Mouse (Mus musculus) hindbrain, embryonic 14.5 days (tissue): Measurements from ENCODE around the gene Fam71e1. TPM values are rescaled to one million over a fixed set of nuclear protein-coding genes. Genes with fewer than 3 reads are reported as not detected.

Experiments used
- ATAC-seq: fragments of 200-750 bp; cut with Nextera tagmentation; 2 replicates; pipeline ENCODE4 v1.8.0; 2017; ENCODE audit warnings: moderate number of reproducible peaks, mild to moderate bottlenecking, moderate TSS enrichment, moderate library complexity; ENCODE audit not compliant: low FRiP score
- DNase-seq: peaks from one replicate; pipeline ENCODE4 v3.0.0-alpha.2; 2015; ENCODE audit warnings: low spot score
- H3K27ac ChIP-seq: fragments of 300-500 bp; sonication (generic); 2 replicates; pipeline ENCODE4 v1.5.1; 2014; ENCODE audit warnings: mild to moderate bottlenecking, moderate library complexity
- H3K27me3 ChIP-seq: fragments of 300-500 bp; sonication (generic); 2 replicates; pipeline ENCODE4 v1.6.1; 2014; ENCODE audit warnings: mild to moderate bottlenecking, low read length, mixed read lengths; ENCODE audit not compliant: control insufficient read depth, insufficient read depth
- H3K36me3 ChIP-seq: fragments of 300-500 bp; sonication (generic); replicated peaks from 2 replicates; pipeline ENCODE4 v1.6.1; 2014; ENCODE audit not compliant: control insufficient read depth, insufficient read depth
- H3K4me1 ChIP-seq: fragments of 300-500 bp; sonication (generic); replicated peaks from 2 replicates; pipeline ENCODE4 v1.6.1; 2014; ENCODE audit warnings: antibody characterized with exemption, low read length, mixed read lengths; ENCODE audit not compliant: control insufficient read depth, insufficient read depth
- H3K4me2 ChIP-seq: fragments of 300-500 bp; sonication (generic); replicated peaks from 2 replicates; pipeline ENCODE4 v1.6.1; 2014; ENCODE audit warnings: mild to moderate bottlenecking, moderate library complexity
- H3K4me3 ChIP-seq: fragments of 300-500 bp; sonication (generic); replicated peaks from 2 replicates; pipeline ENCODE4 v1.5.1; 2014; ENCODE audit warnings: mild to moderate bottlenecking, low read length
- H3K9ac ChIP-seq: fragments of 300-500 bp; sonication (generic); 2 replicates; pipeline ENCODE4 v1.6.1; 2014
- H3K9me3 ChIP-seq: fragments of 300-500 bp; sonication (generic); 2 replicates; pipeline ENCODE4 v1.6.1; 2016; ENCODE audit warnings: low read length; ENCODE audit not compliant: control insufficient read depth
- WGBS: fragments of 180-500 bp; shearing (Covaris S2); extraction: QIAGEN DNeasy Blood & Tissue Kit; methylation state at CpG from one replicate; pipeline ENCODE4 v1.1.7; 2014; 5-methylcytosine and 5-hydroxymethylcytosine counted together
- polyA plus RNA-seq: library from polyadenylated mRNA; unstranded; fragments of >200 nt; fragmentation: Nextera tagmentation; extraction: Ambion mirVana; gene quantifications from 2 replicates; pipeline ENCODE4 v1.2.1, GENCODE M21; 2014

Gene Fam71e1
- polyA plus RNA-seq, 1 experiment from 2014 or later = 23.8 TPM

DNA sequence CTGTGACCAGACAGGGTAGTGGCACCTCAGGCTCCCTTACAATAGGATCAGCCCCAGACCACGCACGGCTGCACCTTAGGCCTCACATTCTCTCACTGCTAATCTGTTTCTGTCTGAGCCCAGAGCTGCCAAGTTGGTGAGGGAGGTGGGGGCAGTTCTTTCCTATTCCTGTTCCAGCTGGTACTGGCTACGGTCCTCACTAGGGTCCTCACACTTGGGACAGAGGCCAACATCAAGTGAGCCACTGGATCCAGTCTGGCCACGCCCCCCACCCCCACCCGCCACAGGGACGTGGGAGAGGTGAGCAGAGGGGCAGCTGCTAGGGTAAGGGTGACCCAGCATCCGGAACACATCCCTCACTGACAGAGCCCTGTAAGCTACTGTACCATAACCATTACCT, 40.6 kb downstream of the Fam71e1 start:
- ATAC-seq = no peak
- no peak for DNase-seq
- no peak overlapping the region for H3K4me3 ChIP-seq

DNA sequence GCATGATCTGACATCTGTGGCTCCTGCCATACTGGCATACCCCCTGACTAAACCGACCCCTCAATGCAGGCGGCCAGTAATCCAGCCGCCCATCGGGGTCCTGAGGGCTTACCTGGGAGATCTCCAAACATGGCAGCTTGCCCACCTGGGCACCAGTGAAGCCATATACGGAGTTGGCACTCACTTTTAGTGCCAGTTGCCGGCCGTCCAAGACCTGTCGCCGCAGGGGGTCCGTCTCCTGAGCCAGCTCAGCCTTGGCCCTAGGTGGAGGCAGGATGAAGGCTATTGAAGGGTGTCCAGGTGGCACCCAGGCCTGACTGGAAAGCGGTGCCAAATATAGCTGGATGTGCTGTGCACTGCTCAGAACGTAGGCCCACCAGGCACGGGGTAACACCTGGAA, 41.1 kb downstream of the Fam71e1 start:
- H3K9me3 ChIP-seq = no peaks in the 10 kb centered on the region
- H3K36me3 ChIP-seq = peaks cover 37% of the 10 kb centered on the region
- no peak overlapping the region for H3K9ac ChIP-seq
- H3K27me3 ChIP-seq = no peaks in the 10 kb centered on the region
- H3K4me3 ChIP-seq = no peak overlapping the region
- H3K4me2 ChIP-seq = no peak overlapping the region
- DNase-seq (no peak), ATAC-seq (no peak)
- H3K27ac ChIP-seq = no peak overlapping the region
- H3K4me1 ChIP-seq = no peaks in the 10 kb centered on the region
- 92% methylated on average over 13 of the region's 13 CpGs for WGBS

More for the DNA sequence above, 40.6 kb downstream of the Fam71e1 start:
- peaks cover 37% of the 10 kb centered on the region for H3K36me3 ChIP-seq
- H3K9me3 ChIP-seq = no peaks in the 10 kb centered on the region
- no peak overlapping the region for H3K27ac ChIP-seq
- no peak overlapping the region for H3K9ac ChIP-seq
- no peaks in the 10 kb centered on the region for H3K4me1 ChIP-seq
- H3K27me3 ChIP-seq = no peaks in the 10 kb centered on the region
- H3K4me2 ChIP-seq = no peak overlapping the region
- 92% methylated on average over 7 of the region's 7 CpGs for WGBS

DNA sequence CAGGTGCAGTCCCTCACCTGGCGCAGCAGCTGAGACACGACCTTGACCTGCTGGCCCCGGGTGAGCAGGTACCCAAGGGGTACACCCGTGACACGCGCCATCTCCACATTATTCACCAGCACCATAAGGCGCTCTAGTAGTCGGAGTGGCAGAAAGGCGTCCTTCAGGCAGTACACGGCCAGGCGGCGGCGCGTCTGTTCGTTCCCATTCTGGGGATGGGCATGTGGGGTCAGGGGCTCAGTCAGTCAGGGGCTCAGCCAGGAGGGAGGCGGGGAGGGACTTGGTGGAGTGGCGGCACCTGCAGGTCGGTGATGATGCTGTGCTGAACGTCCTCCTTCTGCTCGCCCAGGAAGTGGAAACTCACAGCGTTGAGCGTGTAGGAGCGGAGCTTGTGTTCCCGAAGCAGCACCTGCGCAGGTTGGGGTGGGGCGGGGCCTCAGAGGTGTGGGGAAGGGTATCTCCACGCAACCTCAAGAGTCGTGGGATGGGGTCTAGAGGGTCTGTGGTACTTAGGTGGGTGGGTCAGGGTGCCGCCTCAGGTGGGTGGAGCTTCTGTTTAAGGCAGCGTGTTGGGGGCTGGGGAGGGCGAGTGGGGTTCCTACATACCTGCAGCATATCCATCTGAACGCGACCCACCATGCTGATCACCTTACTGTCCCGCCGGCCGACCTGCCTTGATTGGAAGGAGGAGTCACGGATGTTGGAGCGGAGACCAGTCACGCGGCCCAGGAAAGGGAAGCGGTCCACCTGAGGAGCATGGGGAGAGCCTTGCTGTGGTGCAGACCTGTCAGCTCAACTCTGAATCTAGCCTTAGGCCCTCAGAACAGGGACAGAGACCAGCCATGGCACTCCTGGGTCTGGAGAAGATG, 42.6 kb downstream of the Fam71e1 start:
- ATAC-seq (no peak), DNase-seq (no peak)
- peaks cover 37% of the 10 kb centered on the region for H3K36me3 ChIP-seq
- H3K4me2 ChIP-seq = no peak overlapping the region
- H3K27me3 ChIP-seq = no peaks in the 10 kb centered on the region
- H3K4me1 ChIP-seq = no peaks in the 10 kb centered on the region
- no peak overlapping the region for H3K4me3 ChIP-seq
- H3K27ac ChIP-seq = no peak overlapping the region
- WGBS = 93% methylated on average over 41 of the region's 41 CpGs
- H3K9me3 ChIP-seq = no peaks in the 10 kb centered on the region
- H3K9ac ChIP-seq = no peak overlapping the region

DNA sequence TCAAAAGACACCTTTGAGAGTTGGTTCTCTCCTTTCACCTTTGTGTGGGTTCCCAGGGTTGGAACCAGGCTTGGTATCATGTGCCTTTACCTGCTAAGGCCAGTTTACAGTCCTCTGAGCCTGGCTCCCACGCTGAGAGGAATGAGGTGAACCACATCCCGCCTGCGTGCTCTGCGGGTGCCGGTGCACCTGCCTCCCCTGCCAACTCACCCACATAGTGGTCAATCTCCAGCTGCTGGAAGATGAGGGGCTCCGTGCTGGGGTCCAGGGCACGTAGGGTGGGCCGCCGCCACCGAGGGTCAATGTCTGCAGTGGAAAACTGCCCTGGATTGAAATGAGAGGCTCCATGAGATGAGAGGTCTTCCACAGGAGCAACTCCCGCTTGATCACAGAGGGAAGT, 46.2 kb downstream of the Fam71e1 start:
- 95% methylated on average over 11 of the region's 11 CpGs for WGBS
- Histone ChIP-seq H3K36me3 (peaks cover 34% of the 10 kb centered on the region), H3K27me3 (no peaks in the 10 kb centered on the region), H3K9me3 (no peaks in the 10 kb centered on the region), H3K4me2 (no peak overlapping the region), H3K4me3 (no peak overlapping the region), H3K4me1 (peaks cover 1% of the 10 kb centered on the region; the same call in 1 of the 2 replicates), H3K27ac (no peak overlapping the region), H3K9ac (no peak overlapping the region)
- no peak for DNase-seq
- no peak for ATAC-seq

DNA sequence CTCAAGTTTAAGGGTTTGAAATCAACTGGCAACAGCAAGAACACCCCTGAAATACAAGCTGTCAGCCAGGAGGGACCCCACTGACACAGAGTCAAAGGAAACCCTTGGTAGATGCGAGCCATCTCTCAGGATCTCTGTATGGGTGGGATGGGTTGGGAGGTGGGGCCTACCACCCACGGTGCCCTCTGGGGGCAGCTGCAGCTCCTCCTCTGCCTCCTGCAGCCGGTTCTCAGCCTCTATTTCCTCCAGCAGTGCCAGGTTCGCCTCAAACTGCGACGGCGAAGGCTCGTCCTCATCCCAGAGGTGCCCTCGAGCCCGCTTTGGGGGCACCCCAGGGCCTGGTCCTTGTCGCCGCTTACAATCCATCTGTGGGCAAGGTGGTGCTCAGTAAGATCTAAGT, 46.7 kb downstream of the Fam71e1 start:
- WGBS = 84% methylated on average over 12 of the region's 12 CpGs
- H3K4me2 ChIP-seq = no peak overlapping the region
- no peak for ATAC-seq

DNA sequence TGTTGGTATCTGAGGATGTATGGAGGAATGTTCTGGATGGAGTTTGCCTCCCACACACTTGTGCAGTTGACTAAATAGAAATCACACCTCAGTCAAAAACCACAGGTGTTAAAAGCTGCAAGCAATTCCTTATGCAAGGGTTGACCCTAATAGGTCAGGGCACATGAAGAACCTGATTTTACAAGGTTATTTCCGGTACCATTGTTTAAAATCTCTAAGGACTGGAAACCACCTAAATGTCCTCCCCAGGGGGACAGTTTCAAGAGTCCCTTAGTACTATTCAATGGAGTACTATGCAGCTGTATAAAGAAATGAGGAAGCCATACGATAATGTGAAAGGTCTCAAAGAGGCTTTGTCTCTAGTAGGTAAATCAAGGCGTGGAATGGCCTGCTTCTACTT, 49.9 kb downstream of the Fam71e1 start:
- ATAC-seq (no peak), DNase-seq (no peak)
- H3K4me3 ChIP-seq = no peak overlapping the region
- H3K4me1 ChIP-seq = peaks cover 8% of the 10 kb centered on the region
- 97% methylated on average over 3 of the region's 3 CpGs for WGBS
- H3K9me3 ChIP-seq = no peaks in the 10 kb centered on the region
- H3K4me2 ChIP-seq = no peak overlapping the region
- H3K9ac ChIP-seq = no peak overlapping the region
- H3K36me3 ChIP-seq = peaks cover 25% of the 10 kb centered on the region
- H3K27me3 ChIP-seq = no peaks in the 10 kb centered on the region
- H3K27ac ChIP-seq = no peak overlapping the region

More for the DNA sequence above, 46.7 kb downstream of the Fam71e1 start:
- Histone ChIP-seq H3K27ac (no peak overlapping the region), H3K36me3 (peaks cover 34% of the 10 kb centered on the region), H3K9ac (no peak overlapping the region), H3K4me1 (peaks cover 7% of the 10 kb centered on the region), H3K9me3 (no peaks in the 10 kb centered on the region), H3K4me3 (no peak overlapping the region), H3K27me3 (no peaks in the 10 kb centered on the region)
- no peak for DNase-seq

DNA sequence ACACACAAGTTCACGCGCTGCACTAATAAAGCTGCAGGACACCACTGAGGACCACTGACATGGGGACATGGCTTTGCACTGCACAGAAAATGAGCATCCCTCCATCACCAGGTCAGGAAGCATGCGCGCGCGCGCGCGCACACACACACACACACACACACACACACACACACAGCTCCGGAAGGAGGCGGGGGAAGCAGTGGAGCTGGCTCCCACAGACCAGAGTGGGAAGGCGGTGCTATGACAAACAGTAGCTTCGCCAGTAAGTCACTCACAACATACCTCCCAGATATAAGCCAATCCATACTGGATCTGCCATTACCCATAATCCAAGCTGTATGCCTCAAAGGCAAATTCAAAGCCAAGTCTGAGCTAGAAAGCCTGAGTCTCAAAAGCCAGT, 50.7 kb downstream of the Fam71e1 start:
- H3K36me3 ChIP-seq = peaks cover 27% of the 10 kb centered on the region
- H3K27me3 ChIP-seq = no peaks in the 10 kb centered on the region
- DNase-seq (no peak), ATAC-seq (no peak)
- no peaks in the 10 kb centered on the region for H3K9me3 ChIP-seq
- no peak overlapping the region for H3K4me3 ChIP-seq
- 98% methylated on average over 13 of the region's 13 CpGs for WGBS
- H3K4me2 ChIP-seq = 0 out of 2 replicates have a peak overlapping the region, but pooled peaks have one; percentile 83
- H3K9ac ChIP-seq = peak overlapping the region; percentile 52; the same call in 1 of the 2 replicates
- no peak overlapping the region for H3K27ac ChIP-seq
- peaks cover 8% of the 10 kb centered on the region for H3K4me1 ChIP-seq

DNA sequence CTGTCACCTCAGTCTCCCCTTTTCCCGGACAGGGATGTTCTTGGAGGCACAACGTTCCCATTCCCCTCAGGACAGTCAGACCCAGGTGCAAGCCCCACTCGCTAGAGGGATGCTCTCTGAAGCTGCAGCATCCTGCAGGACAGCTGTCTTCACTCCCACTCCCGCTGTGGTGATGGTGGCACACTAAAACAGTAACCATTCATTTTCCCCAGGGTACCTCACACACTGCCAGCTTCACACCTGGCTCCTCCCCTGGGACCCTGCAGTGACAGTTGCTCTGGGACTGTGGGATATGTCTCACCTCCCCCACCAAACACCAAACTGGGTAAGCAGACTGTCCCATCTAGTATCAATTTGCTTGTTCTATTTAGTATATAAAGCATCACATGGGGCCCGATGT, 51.3 kb downstream of the Fam71e1 start:
- no peak for DNase-seq
- no peak for ATAC-seq
- Histone ChIP-seq H3K4me2 (peak overlapping the region; percentile 83), H3K9me3 (no peaks in the 10 kb centered on the region), H3K36me3 (peaks cover 28% of the 10 kb centered on the region), H3K27ac (no peak overlapping the region), H3K27me3 (no peaks in the 10 kb centered on the region), H3K4me3 (peak overlapping the region; percentile 43), H3K4me1 (peaks cover 10% of the 10 kb centered on the region), H3K9ac (peak overlapping the region; percentile 52; the same call in 1 of the 2 replicates)
- WGBS = 25% methylated on average over 5 of the region's 5 CpGs

DNA sequence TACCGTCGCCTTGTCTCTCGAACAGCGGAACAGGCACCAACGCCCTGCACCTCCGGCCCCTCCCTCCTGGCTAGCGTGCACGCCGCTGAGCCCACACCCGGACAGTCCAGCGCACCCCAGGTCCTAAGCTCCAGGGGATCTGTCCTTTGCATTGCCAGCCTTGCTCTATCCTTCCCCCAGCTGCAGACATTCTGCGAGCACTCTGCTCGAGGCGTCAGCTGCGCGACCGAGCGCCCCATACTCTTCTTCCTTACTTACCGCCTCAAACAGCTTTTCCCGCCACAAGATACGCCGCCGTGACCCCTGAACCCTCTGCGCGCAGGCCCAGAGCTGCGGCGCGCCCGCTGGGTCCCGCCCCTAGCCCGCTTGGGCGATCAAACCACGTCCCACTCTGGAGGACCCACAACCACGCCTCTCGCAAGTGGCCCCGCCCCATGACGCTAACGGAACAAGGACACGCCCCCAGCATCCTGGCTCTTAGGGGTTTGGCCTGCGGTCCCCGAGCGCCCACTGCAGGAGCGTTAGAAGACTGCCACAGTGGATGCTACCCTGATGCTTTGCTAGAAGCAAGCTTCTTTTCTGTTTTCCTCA, 52.2 kb downstream of the Fam71e1 start, which contains the start of gene Pold1:
Gene Pold1, minus strand, starts transcription at position 353 of the 591 bp plus-strand sequence.
- no peaks in the 10 kb centered on the region for H3K9me3 ChIP-seq
- H3K4me3 ChIP-seq = peak within 1 kb of the TSS; percentile 43
- peaks cover 14% of the 10 kb centered on the region for H3K4me1 ChIP-seq
- H3K27me3 ChIP-seq = no peaks in the 10 kb centered on the region
- H3K9ac ChIP-seq = peak within 1 kb of the TSS; percentile 52
- peak; percentile 90 for ATAC-seq
- peak within 1 kb of the TSS; percentile 83 for H3K4me2 ChIP-seq
- peak; percentile 98 for DNase-seq
- under 1% methylated on average over 43 of the region's 43 CpGs for whole genome bisulfite sequencing
- peaks cover 28% of the 10 kb centered on the region for H3K36me3 ChIP-seq
- peak within 1 kb of the TSS; percentile 28; the same call in 1 of the 2 replicates for H3K27ac ChIP-seq
